Mouse (Mus musculus) monocyte, adult 59 days (primary cell): ENCODE measurements around the gene Mup17. TPM values are rescaled to one million over a fixed set of nuclear protein-coding genes. Genes with fewer than 3 reads are reported as not detected.

Experiments
- total RNA-seq, 2 experiments: library from RNA; stranded (reverse); gene quantifications; one replicate each; pipeline ENCODE4 v1.2.4; 2023

Gene Mup17
- total RNA-seq, result not detected

GRCm38 (mm10) chr4:61595771-61596170, at the start of gene Mup17:
Gene Mup17 (minus strand): TSS chr4:61595871.

Other genes with a start within 250 kb of the Mup17 start
- not detected for gene Mup15, start 156.1 kb downstream of the Mup17 start, total RNA-seq
- not detected for gene Mup16, start 76.3 kb downstream of the Mup17 start, total RNA-seq
- gene Mup18, start 78.3 kb upstream of the Mup17 start, total RNA-seq, result not detected
- not detected for gene Mup19, start 186.4 kb upstream of the Mup17 start, total RNA-seq
- not detected for gene Mup5, start 239.4 kb upstream of the Mup17 start, total RNA-seq